Mouse (Mus musculus) embryonic fibroblast, embryonic 13.5 days (primary cell): ENCODE results near the gene Pdxp. TPM values are rescaled to one million over a fixed set of nuclear protein-coding genes. Genes with fewer than 3 reads are reported as not detected.

Experiments
- H3K27ac ChIP-seq: 2 replicates; pipeline ENCODE4 v1.5.1; 2012; ENCODE audit warnings: low read length, control low read depth, inconsistent platforms; ENCODE audit not compliant: insufficient read depth
- H3K4me1 ChIP-seq: 2 replicates; pipeline ENCODE4 v1.6.1; 2011; ENCODE audit warnings: low read length; ENCODE audit not compliant: control insufficient read depth, insufficient read depth
- H3K4me3 ChIP-seq: 2 replicates; pipeline ENCODE4 v1.5.1; 2011; ENCODE audit warnings: mild to moderate bottlenecking, control low read depth, low read length; ENCODE audit not compliant: insufficient read depth
- CTCF ChIP-seq: IDR thresholded peaks from 2 replicates; pipeline ENCODE4 v1.5.1; 2011; ENCODE audit warnings: mild to moderate bottlenecking, control low read depth, low read length, moderate library complexity, borderline replicate concordance; ENCODE audit not compliant: insufficient read depth
- POLR2A ChIP-seq: IDR thresholded peaks from 2 replicates; pipeline ENCODE4 v1.6.1; 2011; ENCODE audit warnings: low read depth, mild to moderate bottlenecking, control low read depth, low read length, moderate library complexity
- polyA plus RNA-seq: library from polyadenylated mRNA; stranded (reverse); fragments of >200 nt; gene quantifications from 2 replicates; pipeline ENCODE4 v1.2.4, GENCODE M21; 2011; ENCODE audit warnings: low read depth; ENCODE audit not compliant: missing spikeins, insufficient read length

The Pdxp gene
- polyA plus RNA-seq, 1 experiment, result 3.0 TPM

GRCm38 (mm10) chr15:78897488-78897887 lies 16.2 kb upstream of the Pdxp start:
- no peaks in the 10 kb centered on the region for H3K4me1 ChIP-seq
- no peak overlapping the region for H3K4me3 ChIP-seq
- H3K27ac ChIP-seq, result no peak overlapping the region
- TF ChIP-seq CTCF (no peak), POLR2A (no peak)

GRCm38 (mm10) chr15:78898507-78899001 lies 15.2 kb upstream of the Pdxp start:
- H3K4me3 ChIP-seq, result no peak overlapping the region
- H3K4me1 ChIP-seq, result no peaks in the 10 kb centered on the region
- H3K27ac ChIP-seq, result no peak overlapping the region
- TF ChIP-seq CTCF (no peak), POLR2A (no peak)

- TF ChIP-seq CTCF, result no peak
- TF ChIP-seq POLR2A, result no peak
- Histone ChIP-seq H3K27ac (peak within 1 kb of the TSS; percentile 35), H3K4me1 (no peaks in the 10 kb centered on the region), H3K4me3 (peak within 1 kb of the TSS; percentile 91)
Observed at GRCm38 (mm10) chr15:78899409-78899739, 14.3 kb upstream of the Pdxp start, which contains the start of gene Gm49510. Gene Gm49510 (plus strand): TSS chr15:78899667.

- H3K4me1 ChIP-seq, result no peaks in the 10 kb centered on the region
- TF ChIP-seq POLR2A (peak; percentile 69), CTCF (no peak)
Observed at GRCm38 (mm10) chr15:78899740-78900584, 13.8 kb upstream of the Pdxp start, which contains the start of gene Sh3bp1. Gene Sh3bp1 (plus strand): TSS chr15:78899768.

GRCm38 (mm10) chr15:78900585-78901421 lies 12.9 kb upstream of the Pdxp start:
- Histone ChIP-seq H3K4me1 (no peaks in the 10 kb centered on the region), H3K4me3 (peak overlapping the region; percentile 91), H3K27ac (peak overlapping the region; percentile 35)
- TF ChIP-seq CTCF, result no peak
- 0 out of 2 replicates have a peak, but pooled peaks have one; percentile 14 for TF ChIP-seq POLR2A

More at GRCm38 (mm10) chr15:78899740-78900584, 13.8 kb upstream of the Pdxp start, which contains the start of gene Sh3bp1:
- H3K27ac ChIP-seq, result peak within 1 kb of the TSS; percentile 35
- peak within 1 kb of the TSS; percentile 91 for H3K4me3 ChIP-seq

GRCm38 (mm10) chr15:78901422-78901789 lies 12.3 kb upstream of the Pdxp start:
- Histone ChIP-seq H3K4me3 (peak overlapping the region; percentile 91), H3K4me1 (no peaks in the 10 kb centered on the region), H3K27ac (no peak overlapping the region)
- TF ChIP-seq POLR2A, result no peak

- no peak overlapping the region for H3K27ac ChIP-seq
- no peak overlapping the region for H3K4me3 ChIP-seq
- TF ChIP-seq POLR2A (no peak), CTCF (peak; percentile 47; the same call in 1 of the 2 replicates)
- no peaks in the 10 kb centered on the region for H3K4me1 ChIP-seq
Observed at GRCm38 (mm10) chr15:78903243-78903642, 10.5 kb upstream of the Pdxp start.

- Histone ChIP-seq H3K4me3 (no peak overlapping the region), H3K27ac (no peak overlapping the region), H3K4me1 (no peaks in the 10 kb centered on the region)
- TF ChIP-seq POLR2A (no peak), CTCF (no peak)
Observed at GRCm38 (mm10) chr15:78908399-78908798, 5.3 kb upstream of the Pdxp start.

GRCm38 (mm10) chr15:78908982-78909381 lies 4.7 kb upstream of the Pdxp start:
- Histone ChIP-seq H3K27ac (no peak overlapping the region), H3K4me3 (no peak overlapping the region), H3K4me1 (no peaks in the 10 kb centered on the region)
- TF ChIP-seq POLR2A, result no peak
- TF ChIP-seq CTCF, result no peak

- TF ChIP-seq CTCF (peak; percentile 35; the same call in 1 of the 2 replicates), POLR2A (no peak)
- no peak overlapping the region for H3K27ac ChIP-seq
- no peak overlapping the region for H3K4me3 ChIP-seq
- H3K4me1 ChIP-seq, result peaks cover 2% of the 10 kb centered on the region; the same call in 1 of the 2 replicates
Observed at GRCm38 (mm10) chr15:78912040-78912439, 1.7 kb upstream of the Pdxp start.
